Mouse (Mus musculus) limb, embryonic 14.5 days (tissue): Measurements from ENCODE around the gene Nfe2l1. TPM values are rescaled to one million over a fixed set of nuclear protein-coding genes. Genes with fewer than 3 reads are reported as not detected.

Source experiments
- ATAC-seq: fragments of 200-750 bp; cut with Nextera tagmentation; 2 replicates; pipeline ENCODE4 v1.8.0; 2017; ENCODE audit warnings: low read depth, moderate number of reproducible peaks, moderate TSS enrichment; ENCODE audit not compliant: low FRiP score
- DNase-seq: peaks from one replicate; pipeline ENCODE4 v3.0.0-alpha.2; 2015; ENCODE audit warnings: low spot score
- H3K27ac ChIP-seq: fragments of 300-500 bp; sonication (generic); replicated peaks from 2 replicates; pipeline ENCODE4 v1.5.1; 2014; ENCODE audit warnings: low read depth, mild to moderate bottlenecking, low read length, moderate library complexity, mixed read lengths
- H3K27me3 ChIP-seq: fragments of 300-500 bp; sonication (generic); 2 replicates; pipeline ENCODE4 v1.6.1; 2014; ENCODE audit warnings: low read length, mixed read lengths; ENCODE audit not compliant: control insufficient read depth, insufficient read depth
- H3K36me3 ChIP-seq: fragments of 300-500 bp; sonication (generic); 2 replicates; pipeline ENCODE4 v1.6.1; 2014; ENCODE audit warnings: mild to moderate bottlenecking, low read length, moderate library complexity, mixed read lengths; ENCODE audit not compliant: control insufficient read depth, insufficient read depth
- H3K4me1 ChIP-seq: fragments of 300-500 bp; sonication (generic); 2 replicates; pipeline ENCODE4 v1.6.1; 2014; ENCODE audit warnings: antibody characterized with exemption, low read length, mixed read lengths; ENCODE audit not compliant: control insufficient read depth, insufficient read depth
- H3K4me2 ChIP-seq: fragments of 300-500 bp; sonication (generic); replicated peaks from 2 replicates; pipeline ENCODE4 v1.6.1; 2014; ENCODE audit warnings: low read depth, mild to moderate bottlenecking, low read length, moderate library complexity; ENCODE audit not compliant: severe bottlenecking
- H3K4me3 ChIP-seq: fragments of 300-500 bp; sonication (generic); replicated peaks from 2 replicates; pipeline ENCODE4 v1.5.1; 2014; ENCODE audit warnings: low read length
- H3K9ac ChIP-seq: fragments of 300-500 bp; sonication (generic); 2 replicates; pipeline ENCODE4 v1.6.1; 2014; ENCODE audit warnings: mild to moderate bottlenecking, low read depth, low read length, moderate library complexity; ENCODE audit not compliant: severe bottlenecking
- H3K9me3 ChIP-seq: fragments of 300-500 bp; sonication (generic); 2 replicates; pipeline ENCODE4 v1.6.1; 2016; ENCODE audit warnings: low read length; ENCODE audit not compliant: control insufficient read depth
- POLR2A ChIP-seq: fragments of 200-500 bp; IDR thresholded peaks from 2 replicates; pipeline ENCODE4 v1.8.0; 2012; ENCODE audit warnings: inconsistent platforms, mild to moderate bottlenecking, moderate library complexity, borderline replicate concordance; ENCODE audit not compliant: insufficient read depth, insufficient read length; ENCODE audit errors: extremely low read depth
- WGBS: fragments of 180-500 bp; shearing (Covaris S2); extraction: QIAGEN DNeasy Blood & Tissue Kit; methylation state at CpG from one replicate; pipeline ENCODE4 v1.1.7; 2014; 5-methylcytosine and 5-hydroxymethylcytosine counted together
- polyA plus RNA-seq, 2 experiments: library from polyadenylated mRNA; depleted of rRNA in 1 of 2; stranded (reverse) in 1 of 2; unstranded in 1 of 2; fragments of >200 nt; fragmentation: Nextera tagmentation in 1 of 2; extraction: Ambion mirVana in 1 of 2; gene quantifications; 2 replicates each; pipeline versions ENCODE4 v1.2.1 to v1.2.3; 2012 to 2014

Nfe2l1 gene
- polyA plus RNA-seq (2012; rRNA removed) (94.5 and 125 TPM in 2 replicates), polyA plus RNA-seq (2014; fragmentation: Nextera tagmentation; extraction: Ambion mirVana) (42.0 and 49.6 TPM in 2 replicates)

DNA sequence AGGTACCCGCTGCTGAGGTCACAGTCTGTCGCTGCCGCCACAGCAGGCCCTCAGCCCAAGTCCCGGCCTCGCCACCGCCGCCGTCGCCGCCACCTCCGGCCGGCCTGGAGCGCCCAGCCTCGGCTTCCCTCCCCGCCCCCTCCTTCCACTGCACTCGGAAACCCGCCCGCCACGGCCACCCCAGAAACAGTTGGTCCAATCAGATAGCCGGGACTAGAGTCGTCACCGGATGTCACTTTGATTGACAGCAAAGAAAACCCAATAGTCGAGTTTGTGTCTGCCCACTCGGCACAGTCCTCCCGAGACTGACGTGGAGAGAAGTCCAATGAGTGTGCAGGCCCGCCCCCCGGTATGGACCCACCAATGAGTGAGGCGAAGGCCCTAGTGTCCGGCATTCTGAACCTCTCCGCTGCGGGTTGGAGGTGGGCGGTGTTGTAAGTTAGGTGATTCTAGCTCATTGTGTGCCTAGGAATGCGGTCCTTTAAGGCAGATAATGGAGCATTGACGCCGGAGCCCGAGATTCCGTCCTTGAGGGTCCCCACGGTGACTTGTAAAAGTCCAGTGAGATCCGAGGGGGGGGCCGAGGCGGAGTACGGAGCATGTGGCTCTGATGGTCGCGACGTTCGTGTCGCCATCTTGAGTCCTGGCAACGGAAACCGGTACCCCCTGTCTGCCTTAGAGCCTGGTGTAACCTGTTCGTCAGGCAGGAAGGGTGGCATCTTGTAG lies at the start of gene Nfe2l1:
Nfe2l1 (minus strand) TSS at position 156 of the 726 bp plus-strand sequence.
- peaks cover 31% of the 10 kb centered on the region; the same call in 1 of the 2 replicates for H3K4me1 ChIP-seq
- peak within 1 kb of the TSS; percentile 66 for H3K4me2 ChIP-seq
- DNase-seq, result peak; percentile 100
- H3K9ac ChIP-seq, result peak within 1 kb of the TSS; percentile 85
- H3K27me3 ChIP-seq, result no peaks in the 10 kb centered on the region
- H3K9me3 ChIP-seq, result no peaks in the 10 kb centered on the region
- peak; percentile 82 for TF ChIP-seq POLR2A
- ATAC-seq, result peak; percentile 99
- peak within 1 kb of the TSS; percentile 89 for H3K4me3 ChIP-seq
- peak within 1 kb of the TSS; percentile 95 for H3K27ac ChIP-seq
- WGBS, result under 1% methylated on average over 51 of the region's 51 CpGs
- peaks cover 17% of the 10 kb centered on the region for H3K36me3 ChIP-seq

DNA sequence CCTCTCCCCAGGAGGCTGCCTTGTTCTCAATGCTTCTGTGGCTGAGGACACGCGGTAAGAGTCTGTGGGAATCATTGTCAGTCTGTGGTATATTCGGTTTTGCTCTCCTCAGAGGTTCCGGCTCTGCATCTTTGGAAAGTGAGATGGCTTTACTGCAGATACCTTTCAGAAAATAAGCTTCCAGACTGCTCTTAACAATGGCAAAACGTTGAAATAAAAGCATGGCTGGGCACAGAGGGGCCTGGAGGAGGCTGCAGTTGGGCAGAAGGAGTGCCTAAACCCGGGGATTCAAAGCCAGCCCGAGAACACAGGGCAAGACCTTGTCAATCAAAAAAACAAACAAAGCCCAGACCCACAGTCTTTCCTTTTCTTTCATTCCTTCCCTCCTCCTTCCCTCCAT lies 49.6 kb upstream of the Nfe2l1 start:
- Histone ChIP-seq H3K9ac (no peak overlapping the region), H3K27ac (no peak overlapping the region), H3K9me3 (no peaks in the 10 kb centered on the region), H3K4me2 (no peak overlapping the region), H3K4me1 (peaks cover 11% of the 10 kb centered on the region), H3K4me3 (no peak overlapping the region), H3K27me3 (peaks cover 5% of the 10 kb centered on the region; the same call in 1 of the 2 replicates), H3K36me3 (no peaks in the 10 kb centered on the region)
- no peak for TF ChIP-seq POLR2A
- 54% methylated on average over 7 of the region's 7 CpGs for WGBS
- DNase-seq, result no peak
- no peak for ATAC-seq

DNA sequence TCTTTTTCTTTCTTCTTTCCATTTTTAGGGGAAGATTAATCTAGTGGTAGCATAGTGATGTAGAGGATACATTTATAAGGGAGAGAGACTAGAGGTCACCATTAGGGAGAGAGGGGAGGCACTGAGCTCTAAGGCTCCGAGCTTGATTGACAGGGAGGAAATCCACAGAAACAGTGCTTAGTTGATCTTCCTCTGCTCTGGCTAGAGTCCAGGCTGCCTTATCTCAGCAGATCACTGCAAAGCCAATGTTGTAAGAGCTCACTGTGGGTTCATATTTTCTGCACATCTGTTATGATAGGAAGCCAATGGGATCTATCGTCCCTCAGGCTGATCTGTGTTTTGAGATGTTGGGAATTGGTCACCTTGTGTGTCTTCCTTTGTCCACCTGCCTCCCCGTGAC lies 48.9 kb upstream of the Nfe2l1 start:
- Histone ChIP-seq H3K27ac (no peak overlapping the region), H3K4me3 (no peak overlapping the region), H3K9me3 (no peaks in the 10 kb centered on the region), H3K4me1 (peaks cover 15% of the 10 kb centered on the region), H3K27me3 (peaks cover 5% of the 10 kb centered on the region; the same call in 1 of the 2 replicates), H3K9ac (no peak overlapping the region), H3K36me3 (no peaks in the 10 kb centered on the region), H3K4me2 (no peak overlapping the region)
- TF ChIP-seq POLR2A, result no peak
- WGBS, result 66% methylated on average over 3 of the region's 3 CpGs
- ATAC-seq (no peak), DNase-seq (no peak)

DNA sequence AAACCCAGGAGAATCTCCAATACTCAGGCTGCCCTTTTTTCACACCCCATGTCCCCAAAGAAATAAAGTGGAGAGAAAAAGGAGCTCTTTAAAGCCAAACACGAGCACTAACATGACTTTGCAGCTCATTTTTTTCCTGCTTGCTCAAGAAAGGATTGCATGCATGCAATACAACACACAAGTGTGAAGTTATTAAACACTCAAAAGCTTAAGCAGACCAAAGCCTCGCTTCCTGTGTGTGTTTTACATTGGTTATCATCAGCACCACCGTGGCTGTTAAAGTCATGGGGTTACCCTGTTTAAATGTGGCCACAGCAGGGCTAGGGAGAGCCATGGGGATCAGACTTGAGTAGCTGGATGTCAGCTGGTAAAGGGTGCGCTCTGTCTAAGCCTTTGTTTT lies 47.3 kb upstream of the Nfe2l1 start:
- H3K27me3 ChIP-seq, result peaks cover 5% of the 10 kb centered on the region; the same call in 1 of the 2 replicates
- H3K9ac ChIP-seq, result 0 out of 2 replicates have a peak overlapping the region, but pooled peaks have one; percentile 46
- DNase-seq (no peak), ATAC-seq (no peak)
- H3K4me2 ChIP-seq, result no peak overlapping the region
- no peak overlapping the region for H3K27ac ChIP-seq
- whole genome bisulfite sequencing, result 40% methylated on average over 4 of the region's 4 CpGs
- H3K4me1 ChIP-seq, result peaks cover 24% of the 10 kb centered on the region
- no peak overlapping the region for H3K4me3 ChIP-seq
- H3K9me3 ChIP-seq, result no peaks in the 10 kb centered on the region
- TF ChIP-seq POLR2A, result no peak
- no peaks in the 10 kb centered on the region for H3K36me3 ChIP-seq

DNA sequence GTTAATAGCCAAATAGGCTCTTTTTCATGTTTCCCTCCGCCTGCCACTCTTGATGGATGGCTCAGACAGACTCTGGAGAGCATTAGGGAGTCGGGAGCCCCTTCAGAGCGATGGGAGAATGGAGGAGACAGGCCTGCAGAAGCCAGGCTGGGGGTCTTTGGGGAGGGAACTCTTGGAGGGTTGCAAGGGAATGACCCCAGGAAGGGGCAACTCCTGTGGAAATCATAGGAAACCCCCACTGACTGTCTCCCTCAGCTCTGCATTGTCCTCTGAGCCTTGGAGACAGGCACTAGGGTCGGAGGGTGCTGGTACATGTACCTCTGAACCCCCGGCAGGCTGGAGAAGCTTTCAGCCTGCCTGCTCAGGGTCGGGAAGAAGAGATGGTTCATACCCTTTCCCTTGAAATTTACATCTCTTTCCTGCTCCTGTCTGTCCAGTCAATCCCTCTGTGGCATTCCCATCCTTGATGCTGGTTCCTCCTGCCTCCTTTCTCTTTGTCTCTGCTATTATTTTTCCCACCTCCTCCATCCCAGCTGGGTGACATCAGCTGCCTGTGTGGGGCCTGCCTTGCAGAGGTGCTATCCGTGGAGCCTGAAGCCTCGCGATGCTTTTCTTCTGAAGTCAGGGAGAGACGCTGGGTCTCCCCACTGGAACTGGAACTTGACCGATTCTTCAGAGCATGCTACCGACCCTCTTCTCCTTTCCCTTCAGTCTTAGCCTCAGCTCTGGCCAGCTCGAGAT lies 46.7 kb upstream of the Nfe2l1 start:
- H3K27ac ChIP-seq, result 0 out of 2 replicates have a peak overlapping the region, but pooled peaks have one; percentile 48
- DNase-seq, result no peak
- no peak for TF ChIP-seq POLR2A
- peaks cover 5% of the 10 kb centered on the region; the same call in 1 of the 2 replicates for H3K27me3 ChIP-seq
- H3K4me3 ChIP-seq, result peak overlapping the region; percentile 40
- peak overlapping the region; percentile 86 for H3K4me2 ChIP-seq
- H3K4me1 ChIP-seq, result peaks cover 24% of the 10 kb centered on the region
- no peaks in the 10 kb centered on the region for H3K9me3 ChIP-seq
- no peak for ATAC-seq
- H3K36me3 ChIP-seq, result no peaks in the 10 kb centered on the region
- peak overlapping the region; percentile 46; the same call in 1 of the 2 replicates for H3K9ac ChIP-seq
- 6% methylated on average over 13 of the region's 13 CpGs for WGBS
